Mouse (Mus musculus) ES-Bruce4 (cell line): Measurements from ENCODE around the gene Spats2l. TPM values are rescaled to one million over a fixed set of nuclear protein-coding genes. Genes with fewer than 3 reads are reported as not detected.

Source experiments
- H3K27ac ChIP-seq: 2 replicates; pipeline ENCODE4 v1.5.1; 2012; ENCODE audit warnings: low read length, inconsistent platforms; ENCODE audit not compliant: insufficient read depth
- H3K27me3 ChIP-seq: 2 replicates; pipeline ENCODE4 v1.6.1; 2012; ENCODE audit warnings: mild to moderate bottlenecking, low read length, inconsistent platforms; ENCODE audit not compliant: control insufficient read depth, poor library complexity, insufficient read depth, severe bottlenecking
- H3K36me3 ChIP-seq: 2 replicates; pipeline ENCODE4 v1.6.1; 2012; ENCODE audit warnings: inconsistent platforms, mild to moderate bottlenecking, low read length, moderate library complexity; ENCODE audit not compliant: control insufficient read depth, poor library complexity, insufficient read depth, severe bottlenecking
- H3K4me1 ChIP-seq: one replicate; pipeline ENCODE4 v1.8.1; 2011; ENCODE audit warnings: low read length; ENCODE audit not compliant: control insufficient read depth, insufficient read depth
- H3K4me3 ChIP-seq: 2 replicates; pipeline ENCODE4 v1.5.1; 2011; ENCODE audit warnings: low read depth, mild to moderate bottlenecking, low read length
- H3K9ac ChIP-seq: 2 replicates; pipeline ENCODE4 v1.6.1; 2012; ENCODE audit warnings: low read depth, mild to moderate bottlenecking, inconsistent platforms; ENCODE audit not compliant: poor library complexity, severe bottlenecking
- H3K9me3 ChIP-seq: replicated peaks from 2 replicates; pipeline ENCODE4 v1.6.1; 2012; ENCODE audit warnings: mild to moderate bottlenecking, low read length, inconsistent platforms; ENCODE audit not compliant: control insufficient read depth, poor library complexity, insufficient read depth, severe bottlenecking
- CTCF ChIP-seq: IDR thresholded peaks from one replicate; pipeline ENCODE4 v1.8.1; 2011; ENCODE audit warnings: low read depth, low read length
- EP300 ChIP-seq: IDR thresholded peaks from 2 replicates; pipeline ENCODE4 v1.6.1; 2011; ENCODE audit warnings: low read depth, low read length; ENCODE audit not compliant: insufficient read depth
- POLR2A ChIP-seq: IDR thresholded peaks from one replicate; pipeline ENCODE4 v1.8.1; 2011; ENCODE audit warnings: low read length; ENCODE audit not compliant: insufficient read depth
- polyA plus RNA-seq: library from polyadenylated mRNA; stranded (reverse); fragments of >200 nt; gene quantifications from 2 replicates; pipeline ENCODE4 v1.2.4, GENCODE M21; 2011; ENCODE audit warnings: low read depth; ENCODE audit not compliant: missing spikeins, insufficient read depth, insufficient read length

Gene Spats2l
- polyA plus RNA-seq, 1 experiment = 14.1 TPM

- Histone ChIP-seq H3K9me3 (no peaks in the 10 kb centered on the region), H3K4me3 (no peak overlapping the region), H3K4me1 (no peaks in the 10 kb centered on the region), H3K27me3 (no peaks in the 10 kb centered on the region), H3K27ac (no peak overlapping the region), H3K36me3 (no peaks in the 10 kb centered on the region), H3K9ac (no peak overlapping the region)
- TF ChIP-seq EP300 = no peak
- TF ChIP-seq POLR2A = no peak
- no peak for TF ChIP-seq CTCF
Measured at GRCm38 (mm10) chr1:57941095-57941494, 167.1 kb downstream of the Spats2l start.

DNA sequence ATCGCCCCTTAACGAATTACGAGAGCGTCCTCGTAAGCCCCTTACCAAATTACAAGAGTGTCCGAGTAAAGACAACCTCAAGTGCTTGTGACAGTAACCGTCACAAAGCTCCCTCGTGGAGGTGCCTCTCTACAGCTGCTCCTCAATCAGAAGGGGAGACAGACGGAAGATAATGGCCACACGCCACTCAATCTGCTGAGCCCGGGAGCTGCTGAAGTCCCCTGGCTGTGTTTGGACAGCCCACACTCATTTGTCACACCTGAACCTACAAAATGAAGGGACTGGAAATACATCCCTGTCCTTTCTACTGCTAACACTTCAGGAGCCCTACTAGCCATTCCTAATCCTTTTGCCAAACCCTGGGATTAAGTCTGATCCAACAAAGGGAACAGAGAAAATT lies 167.8 kb downstream of the Spats2l start:
- Histone ChIP-seq H3K27ac (no peak overlapping the region), H3K4me1 (no peaks in the 10 kb centered on the region), H3K9me3 (no peaks in the 10 kb centered on the region), H3K27me3 (no peaks in the 10 kb centered on the region), H3K4me3 (no peak overlapping the region), H3K9ac (no peak overlapping the region), H3K36me3 (no peaks in the 10 kb centered on the region)
- no peak for TF ChIP-seq POLR2A
- no peak for TF ChIP-seq EP300
- no peak for TF ChIP-seq CTCF

DNA sequence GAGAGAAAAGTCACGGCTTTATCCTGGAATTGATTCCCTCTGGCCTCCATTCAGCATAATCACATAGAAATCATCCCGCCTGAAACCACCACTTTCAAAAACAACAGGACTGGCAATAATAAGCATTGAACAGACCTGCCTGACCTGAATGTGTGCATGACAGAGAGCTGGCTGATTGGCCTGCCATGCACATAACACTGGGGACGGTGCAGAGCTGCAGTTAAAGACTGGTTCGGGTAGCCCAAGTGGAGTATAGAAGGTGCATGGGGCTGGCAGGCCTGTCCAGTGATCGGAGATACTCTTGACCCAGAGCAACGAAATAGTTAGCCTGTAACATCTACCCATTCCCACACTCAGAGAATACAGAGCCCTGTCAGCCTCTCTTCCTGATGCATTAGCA lies 168.3 kb downstream of the Spats2l start:
- no peak overlapping the region for H3K9ac ChIP-seq
- H3K4me1 ChIP-seq = no peaks in the 10 kb centered on the region
- H3K27me3 ChIP-seq = no peaks in the 10 kb centered on the region
- no peak overlapping the region for H3K27ac ChIP-seq
- no peaks in the 10 kb centered on the region for H3K9me3 ChIP-seq
- TF ChIP-seq POLR2A = no peak
- no peaks in the 10 kb centered on the region for H3K36me3 ChIP-seq
- H3K4me3 ChIP-seq = no peak overlapping the region

DNA sequence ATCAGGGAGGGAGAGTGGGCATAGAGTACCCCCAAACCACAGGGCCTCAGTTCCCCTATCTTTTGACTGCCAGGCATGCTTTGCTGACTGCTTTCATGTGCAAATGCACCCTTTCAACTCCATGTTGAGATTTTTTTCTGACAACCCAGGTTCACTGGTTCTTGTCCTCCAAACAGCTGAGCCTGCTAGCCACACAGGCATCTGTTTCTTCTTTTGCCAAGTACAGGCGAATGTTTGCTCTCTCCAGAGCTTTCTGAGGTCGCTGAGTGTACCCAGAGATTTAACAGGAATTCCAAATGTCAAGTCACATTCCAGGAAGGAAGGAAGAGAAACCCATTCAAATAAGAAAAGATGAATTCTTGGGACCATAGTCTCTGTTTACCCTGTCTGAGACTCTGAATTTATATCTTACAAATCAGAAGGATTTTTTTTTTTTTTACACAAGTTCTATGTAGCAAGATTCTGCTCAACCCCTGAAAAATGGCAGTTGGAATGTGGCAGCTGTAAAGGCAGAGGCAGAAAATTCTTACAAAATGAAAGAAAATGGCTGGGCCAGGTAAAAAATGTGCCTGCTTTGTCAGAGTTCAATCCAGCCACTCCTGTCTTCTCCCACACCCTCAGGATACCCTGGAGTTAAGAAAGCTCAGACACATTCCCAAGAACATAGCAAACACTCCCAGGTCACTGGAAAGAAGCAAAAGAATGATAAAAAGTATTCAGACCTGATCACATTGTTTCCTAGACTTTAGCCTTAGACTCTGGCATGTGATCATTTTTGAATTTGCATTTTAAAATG lies 173.8 kb downstream of the Spats2l start:
- H3K9me3 ChIP-seq = no peaks in the 10 kb centered on the region
- no peak overlapping the region for H3K27ac ChIP-seq
- no peak overlapping the region for H3K4me3 ChIP-seq
- TF ChIP-seq POLR2A (no peak), CTCF (no peak), EP300 (no peak)
- H3K27me3 ChIP-seq = no peaks in the 10 kb centered on the region
- no peaks in the 10 kb centered on the region for H3K36me3 ChIP-seq
- no peaks in the 10 kb centered on the region for H3K4me1 ChIP-seq
- H3K9ac ChIP-seq = no peak overlapping the region

DNA sequence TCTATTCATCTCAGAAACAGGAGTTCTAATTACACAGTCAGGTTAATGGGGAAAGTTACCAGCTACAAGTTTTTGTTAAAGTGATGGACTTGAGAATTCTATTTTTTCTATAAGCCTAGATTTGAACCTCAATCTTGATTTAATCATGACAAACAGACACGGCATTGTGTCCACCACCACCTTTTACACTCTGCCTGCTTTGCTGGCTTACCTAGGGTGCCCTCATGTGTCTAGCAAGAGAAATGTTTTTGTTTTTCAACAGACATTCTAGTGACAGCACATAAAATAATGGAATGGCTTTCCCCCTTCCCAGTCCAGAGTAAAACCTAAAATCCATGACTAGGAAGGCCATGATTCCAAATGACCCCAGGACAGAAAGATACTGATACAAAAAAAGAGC lies 175.2 kb downstream of the Spats2l start:
- Histone ChIP-seq H3K4me3 (no peak overlapping the region), H3K9me3 (no peaks in the 10 kb centered on the region), H3K27ac (no peak overlapping the region), H3K4me1 (no peaks in the 10 kb centered on the region), H3K36me3 (no peaks in the 10 kb centered on the region), H3K9ac (no peak overlapping the region), H3K27me3 (no peaks in the 10 kb centered on the region)
- TF ChIP-seq POLR2A (no peak), EP300 (no peak), CTCF (no peak)

GRCm38 (mm10) chr1:57949716-57950115 lies 175.8 kb downstream of the Spats2l start:
- Histone ChIP-seq H3K36me3 (no peaks in the 10 kb centered on the region), H3K9ac (no peak overlapping the region), H3K27me3 (no peaks in the 10 kb centered on the region), H3K4me1 (no peaks in the 10 kb centered on the region), H3K4me3 (no peak overlapping the region), H3K9me3 (no peaks in the 10 kb centered on the region), H3K27ac (no peak overlapping the region)
- TF ChIP-seq POLR2A (no peak), EP300 (no peak), CTCF (no peak)
